Mouse (Mus musculus): Measurements from ENCODE around the gene Lurap1l. TPM values are rescaled to one million over a fixed set of nuclear protein-coding genes. Genes with fewer than 3 reads are reported as not detected.
"Not testable (repeated sequence)": the region's sequence is repeated elsewhere in the genome, so short reads cannot be mapped to it uniquely, and the experiment has no call there.

Lurap1l gene
- polyA plus RNA-seq, 1 experiment from 2014 or later = 19.7 TPM

- H3K4me3 ChIP-seq (ENCODE audit: low read depth, low read length) = peak overlapping the region; percentile 62
- WGBS (ENCODE audit: insufficient replicate concordance) = 3% methylated on average over 23 of the region's 27 CpGs
- peak; percentile 72 for DNase-seq
- peak overlapping the region; percentile 97 for H3K27ac ChIP-seq (ENCODE audit: low read depth)
- no peaks in the 10 kb centered on the region for H3K36me3 ChIP-seq (replicated peaks; ENCODE audit: insufficient read depth, low read length)
- peak; percentile 76 for ATAC-seq
- peak overlapping the region; percentile 77 for H3K9ac ChIP-seq (replicated peaks)
- no peaks in the 10 kb centered on the region for H3K4me1 ChIP-seq (ENCODE audit: insufficient read depth)
- 0 out of 2 replicates have a peak, but pooled peaks cover 2% of the 10 kb centered on the region for H3K27me3 ChIP-seq (ENCODE audit: insufficient read depth, low read length)
- peak overlapping the region; percentile 70 for H3K4me2 ChIP-seq (ENCODE audit: low read depth, low read length)
- TF ChIP-seq CTCF (IDR thresholded peaks at IDR 0.05; ENCODE audit: low read depth) (peak; percentile 65), EP300 (IDR thresholded peaks at IDR 0.05; ENCODE audit: low read depth) (no peak)
- no peaks in the 10 kb centered on the region for H3K9me3 ChIP-seq (ENCODE audit: low read length)
Measured at GRCm38 (mm10) chr4:80911706-80912540, 1.5 kb downstream of the Lurap1l start.

DNA sequence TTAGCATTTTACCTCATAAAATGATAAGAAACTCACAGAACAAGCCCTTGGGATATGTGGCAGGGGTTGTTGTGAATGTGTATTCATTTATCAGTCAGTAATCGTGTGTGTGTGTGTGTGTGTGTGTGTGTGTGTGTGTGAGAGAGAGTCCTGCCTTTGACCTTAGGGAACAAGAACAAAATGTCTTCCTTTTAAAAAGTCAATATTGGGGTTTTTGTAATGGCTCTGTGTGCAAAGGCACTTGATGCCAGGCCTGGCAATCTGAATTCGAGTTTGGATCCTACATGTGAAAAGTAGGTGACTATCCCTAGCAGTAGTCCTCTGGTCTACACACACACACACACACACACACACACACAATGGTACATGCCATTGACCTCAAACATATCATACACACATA, 4.8 kb downstream of the Lurap1l start:
- ATAC-seq (peak; percentile 18), DNase-seq (peak; percentile 22)
- 0 out of 2 replicates have a peak, but pooled peaks cover 2% of the 10 kb centered on the region for H3K27me3 ChIP-seq (ENCODE audit: insufficient read depth, low read length)
- no peaks in the 10 kb centered on the region for H3K9me3 ChIP-seq (ENCODE audit: low read length)
- 50% methylated on average over 2 of the region's 2 CpGs for WGBS (ENCODE audit: insufficient replicate concordance)
- H3K4me2 ChIP-seq (ENCODE audit: low read depth, low read length) = peak overlapping the region; percentile 55; the same call in 1 of the 2 replicates
- no peaks in the 10 kb centered on the region for H3K4me1 ChIP-seq (ENCODE audit: insufficient read depth)
- no peak for TF ChIP-seq EP300 (IDR thresholded peaks at IDR 0.05; ENCODE audit: low read depth)
- no peak for TF ChIP-seq CTCF (IDR thresholded peaks at IDR 0.05; ENCODE audit: low read depth)
- H3K4me3 ChIP-seq (ENCODE audit: low read depth, low read length) = no peak overlapping the region
- no peak overlapping the region for H3K9ac ChIP-seq (replicated peaks)
- H3K36me3 ChIP-seq (replicated peaks; ENCODE audit: insufficient read depth, low read length) = no peaks in the 10 kb centered on the region
- peak overlapping the region; percentile 67 for H3K27ac ChIP-seq (ENCODE audit: low read depth)

- H3K4me2 ChIP-seq (ENCODE audit: low read depth, low read length) = no peak overlapping the region
- H3K36me3 ChIP-seq (replicated peaks; ENCODE audit: insufficient read depth, low read length) = no peaks in the 10 kb centered on the region
- WGBS (ENCODE audit: insufficient replicate concordance) = 75% methylated on average over 3 of the region's 3 CpGs
- H3K9me3 ChIP-seq (ENCODE audit: low read length) = no peaks in the 10 kb centered on the region
- no peak overlapping the region for H3K4me3 ChIP-seq (ENCODE audit: low read depth, low read length)
- DNase-seq (no peak), ATAC-seq (no peak)
- TF ChIP-seq CTCF (IDR thresholded peaks at IDR 0.05; ENCODE audit: low read depth) = no peak
- no peak for TF ChIP-seq EP300 (IDR thresholded peaks at IDR 0.05; ENCODE audit: low read depth)
- 0 out of 2 replicates have a peak, but pooled peaks cover 2% of the 10 kb centered on the region for H3K4me1 ChIP-seq (ENCODE audit: insufficient read depth)
- no peak overlapping the region for H3K9ac ChIP-seq (replicated peaks)
- no peaks in the 10 kb centered on the region for H3K27me3 ChIP-seq (ENCODE audit: insufficient read depth, low read length)
- no peak overlapping the region for H3K27ac ChIP-seq (ENCODE audit: low read depth)
Measured at GRCm38 (mm10) chr4:80916695-80917094, 6.2 kb downstream of the Lurap1l start.

DNA sequence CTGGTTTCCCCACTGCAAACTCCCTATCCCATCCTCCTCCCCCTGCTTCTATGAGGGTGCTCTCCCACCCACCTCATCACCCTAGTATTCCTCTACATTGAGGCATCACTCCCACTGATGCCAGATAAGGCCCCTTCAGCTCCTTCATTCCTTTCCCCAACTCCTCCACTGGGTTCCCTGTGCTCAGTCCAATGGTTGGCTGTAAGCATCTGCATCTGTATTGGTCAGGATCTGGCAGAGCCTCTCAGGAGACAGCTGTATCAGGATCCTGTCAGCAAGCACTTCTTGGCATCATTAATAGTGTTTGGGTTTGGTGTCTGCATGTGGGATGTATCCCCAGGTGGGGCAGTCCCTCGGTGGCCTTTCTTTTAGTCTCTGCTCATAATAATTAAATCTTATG, 6.7 kb downstream of the Lurap1l start:
- H3K27ac ChIP-seq (ENCODE audit: low read depth); DNase-seq; H3K9me3 ChIP-seq (ENCODE audit: low read length); H3K9ac ChIP-seq (replicated peaks); ATAC-seq; H3K4me2 ChIP-seq (ENCODE audit: low read depth, low read length); H3K4me3 ChIP-seq (ENCODE audit: low read depth, low read length); H3K4me1 ChIP-seq (ENCODE audit: insufficient read depth); H3K27me3 ChIP-seq (ENCODE audit: insufficient read depth, low read length); H3K36me3 ChIP-seq (replicated peaks; ENCODE audit: insufficient read depth, low read length): not testable (repeated sequence)
- 66% methylated on average over 1 of the region's 1 CpGs for WGBS (ENCODE audit: insufficient replicate concordance)

- no peak overlapping the region for H3K4me3 ChIP-seq (ENCODE audit: low read depth, low read length)
- H3K9ac ChIP-seq (replicated peaks) = no peak overlapping the region
- no peak overlapping the region for H3K27ac ChIP-seq (ENCODE audit: low read depth)
- ATAC-seq = no peak
- WGBS (ENCODE audit: insufficient replicate concordance) = 59% methylated on average over 3 of the region's 3 CpGs
- DNase-seq = no peak
- TF ChIP-seq EP300 (IDR thresholded peaks at IDR 0.05; ENCODE audit: low read depth) = no peak
- TF ChIP-seq CTCF (IDR thresholded peaks at IDR 0.05; ENCODE audit: low read depth) = no peak
- H3K36me3 ChIP-seq (replicated peaks; ENCODE audit: insufficient read depth, low read length) = no peaks in the 10 kb centered on the region
- no peaks in the 10 kb centered on the region for H3K9me3 ChIP-seq (ENCODE audit: low read length)
- H3K4me2 ChIP-seq (ENCODE audit: low read depth, low read length) = no peak overlapping the region
- H3K27me3 ChIP-seq (ENCODE audit: insufficient read depth, low read length) = no peaks in the 10 kb centered on the region
- H3K4me1 ChIP-seq (ENCODE audit: insufficient read depth) = 0 out of 2 replicates have a peak, but pooled peaks cover 4% of the 10 kb centered on the region
Measured at GRCm38 (mm10) chr4:80917812-80918211, 7.4 kb downstream of the Lurap1l start.

DNA sequence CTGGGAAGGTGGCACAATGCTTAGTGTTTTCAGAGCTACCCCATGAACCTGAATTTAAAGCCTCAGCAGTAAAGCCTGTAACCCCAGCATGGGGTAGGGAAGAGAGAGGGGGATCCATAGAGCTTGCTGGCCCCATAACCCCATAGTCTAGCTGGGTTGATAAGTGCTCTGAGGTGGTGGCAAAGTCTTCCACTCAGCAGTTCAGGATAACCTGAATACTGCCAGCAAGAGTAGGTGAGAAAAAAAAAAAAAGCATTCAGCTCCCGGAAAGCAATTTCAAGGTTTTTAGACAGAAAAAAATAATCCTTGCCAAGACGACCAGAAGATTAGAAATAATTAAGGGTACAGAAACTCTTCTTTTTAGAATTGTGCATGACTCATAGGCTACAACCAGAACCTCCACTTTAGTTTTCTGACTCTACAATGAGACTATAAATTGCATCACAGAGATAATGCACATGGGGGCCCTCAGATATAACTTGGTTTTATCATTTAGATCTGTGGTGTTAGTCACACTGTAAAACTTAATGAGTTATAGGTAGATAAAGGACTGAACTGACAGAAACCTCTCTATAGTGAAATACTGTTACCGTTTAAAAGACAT, 8.2 kb downstream of the Lurap1l start:
- no peak for TF ChIP-seq CTCF (IDR thresholded peaks at IDR 0.05; ENCODE audit: low read depth)
- TF ChIP-seq EP300 (IDR thresholded peaks at IDR 0.05; ENCODE audit: low read depth) = no peak
- ATAC-seq = no peak
- Histone ChIP-seq H3K4me3 (ENCODE audit: low read depth, low read length) (no peak overlapping the region), H3K27ac (ENCODE audit: low read depth) (no peak overlapping the region), H3K36me3 (replicated peaks; ENCODE audit: insufficient read depth, low read length) (no peaks in the 10 kb centered on the region), H3K9ac (replicated peaks) (no peak overlapping the region), H3K27me3 (ENCODE audit: insufficient read depth, low read length) (no peaks in the 10 kb centered on the region), H3K4me1 (ENCODE audit: insufficient read depth) (0 out of 2 replicates have a peak, but pooled peaks cover 4% of the 10 kb centered on the region), H3K4me2 (ENCODE audit: low read depth, low read length) (no peak overlapping the region), H3K9me3 (ENCODE audit: low read length) (no peaks in the 10 kb centered on the region)
- no peak for DNase-seq
- 72% methylated on average over 3 of the region's 3 CpGs for WGBS (ENCODE audit: insufficient replicate concordance)

All from liver, postnatal 0 days (tissue).